Mouse (Mus musculus) bone marrow macrophage, adult 2 months (primary cell): ENCODE results near the gene Adssl1. TPM values are rescaled to one million over a fixed set of nuclear protein-coding genes. Genes with fewer than 3 reads are reported as not detected.

Source experiments
- H3K27ac ChIP-seq: 2 replicates; pipeline ENCODE4 v1.5.1; 2012; ENCODE audit warnings: low read depth, low read length; ENCODE audit not compliant: insufficient read depth
- H3K4me1 ChIP-seq: 2 replicates; pipeline ENCODE4 v1.6.1; 2012; ENCODE audit warnings: low read length; ENCODE audit not compliant: control insufficient read depth, insufficient read depth
- H3K4me3 ChIP-seq: 2 replicates; pipeline ENCODE4 v1.5.1; 2012; ENCODE audit warnings: mild to moderate bottlenecking, low read length, moderate library complexity; ENCODE audit not compliant: insufficient read depth
- CTCF ChIP-seq: IDR thresholded peaks from 2 replicates; pipeline ENCODE4 v1.5.1; 2012; ENCODE audit warnings: low read depth, mild to moderate bottlenecking, low read length, moderate library complexity
- POLR2A ChIP-seq: IDR thresholded peaks from 2 replicates; pipeline ENCODE4 v1.6.1; 2012; ENCODE audit warnings: mild to moderate bottlenecking, low read depth, low read length, borderline replicate concordance
- polyA plus RNA-seq: library from polyadenylated mRNA; stranded (reverse); fragments of >200 nt; gene quantifications from 2 replicates; pipeline ENCODE4 v1.2.4, GENCODE M21; 2012; ENCODE audit not compliant: missing spikeins, insufficient read depth, insufficient read length

Gene Adssl1
- polyA plus RNA-seq, 1 experiment, result 38.5 TPM

- no peak overlapping the region for H3K4me3 ChIP-seq
- peaks cover 33% of the 10 kb centered on the region for H3K4me1 ChIP-seq
- TF ChIP-seq CTCF (no peak), POLR2A (no peak)
- no peak overlapping the region for H3K27ac ChIP-seq
Measured at GRCm38 (mm10) chr12:112599942-112600611, 19.8 kb upstream of the Adssl1 start.

- Histone ChIP-seq H3K4me1 (peaks cover 6% of the 10 kb centered on the region; the same call in 1 of the 2 replicates), H3K4me3 (no peak overlapping the region), H3K27ac (no peak overlapping the region)
- TF ChIP-seq POLR2A (no peak), CTCF (no peak)
Measured at GRCm38 (mm10) chr12:112604022-112604421, 15.8 kb upstream of the Adssl1 start.

GRCm38 (mm10) chr12:112604709-112605649 lies 14.9 kb upstream of the Adssl1 start:
- H3K4me3 ChIP-seq, result no peak overlapping the region
- TF ChIP-seq CTCF, result no peak
- H3K4me1 ChIP-seq, result no peaks in the 10 kb centered on the region
- H3K27ac ChIP-seq, result no peak overlapping the region

- TF ChIP-seq POLR2A (no peak), CTCF (peak; percentile 77)
- H3K4me1 ChIP-seq, result no peaks in the 10 kb centered on the region
- no peak overlapping the region for H3K4me3 ChIP-seq
- no peak overlapping the region for H3K27ac ChIP-seq
Measured at GRCm38 (mm10) chr12:112605766-112606165, 14.1 kb upstream of the Adssl1 start.

GRCm38 (mm10) chr12:112606998-112607397 lies 12.8 kb upstream of the Adssl1 start:
- TF ChIP-seq POLR2A (no peak), CTCF (no peak)
- H3K27ac ChIP-seq, result no peak overlapping the region
- no peak overlapping the region for H3K4me3 ChIP-seq
- H3K4me1 ChIP-seq, result no peaks in the 10 kb centered on the region

GRCm38 (mm10) chr12:112609031-112609430 lies 10.8 kb upstream of the Adssl1 start:
- TF ChIP-seq POLR2A, result no peak
- no peak for TF ChIP-seq CTCF
- no peaks in the 10 kb centered on the region for H3K4me1 ChIP-seq
- no peak overlapping the region for H3K4me3 ChIP-seq
- no peak overlapping the region for H3K27ac ChIP-seq

GRCm38 (mm10) chr12:112616668-112617067 lies 3.2 kb upstream of the Adssl1 start:
- peak overlapping the region; percentile 57 for H3K27ac ChIP-seq
- no peak overlapping the region for H3K4me3 ChIP-seq
- TF ChIP-seq POLR2A, result no peak
- TF ChIP-seq CTCF, result no peak
- H3K4me1 ChIP-seq, result peaks cover 48% of the 10 kb centered on the region

- Histone ChIP-seq H3K4me3 (no peak overlapping the region), H3K4me1 (peaks cover 53% of the 10 kb centered on the region), H3K27ac (peak overlapping the region; percentile 81)
- TF ChIP-seq POLR2A, result no peak
- TF ChIP-seq CTCF, result no peak
Measured at GRCm38 (mm10) chr12:112617184-112617583, 2.7 kb upstream of the Adssl1 start.

GRCm38 (mm10) chr12:112617898-112618380 lies 1.9 kb upstream of the Adssl1 start:
- no peak overlapping the region for H3K4me3 ChIP-seq
- peak overlapping the region; percentile 81 for H3K27ac ChIP-seq
- H3K4me1 ChIP-seq, result peaks cover 54% of the 10 kb centered on the region
- TF ChIP-seq CTCF (peak; percentile 34; the same call in 1 of the 2 replicates), POLR2A (no peak)
